Mouse (Mus musculus) cortical plate, adult 2 months (tissue): ENCODE measurements at regions not wholly inside any gene's neighbourhood (a gene's known extent, or its start where the extent isn't known, plus 50 kb on each side); places are given as distances from the start of the nearest gene placed in this dataset.
"Not testable (repeated sequence)": the region's sequence is repeated elsewhere in the genome, so short reads cannot be mapped to it uniquely, and the experiment has no call there.

Source experiments
- H3K27ac ChIP-seq: fragments of 200-500 bp; 2 replicates; pipeline ENCODE4 v1.5.1; 2012; ENCODE audit warnings: low read length, control low read depth, inconsistent platforms; ENCODE audit not compliant: insufficient read depth
- H3K4me1 ChIP-seq: fragments of 200-500 bp; 2 replicates; pipeline ENCODE4 v1.6.1; 2011; ENCODE audit warnings: low read length; ENCODE audit not compliant: control insufficient read depth, insufficient read depth
- H3K4me3 ChIP-seq: fragments of 200-500 bp; 2 replicates; pipeline ENCODE4 v1.5.1; 2011; ENCODE audit warnings: mild to moderate bottlenecking, low read length, control low read depth; ENCODE audit not compliant: insufficient read depth
- CTCF ChIP-seq: fragments of 200-500 bp; IDR thresholded peaks from 2 replicates; pipeline ENCODE4 v1.5.1; 2011; ENCODE audit warnings: mild to moderate bottlenecking, control low read depth, low read length; ENCODE audit not compliant: insufficient read depth; ENCODE audit errors: extremely low read depth
- POLR2A ChIP-seq: fragments of 200-500 bp; IDR thresholded peaks from 2 replicates; pipeline ENCODE4 v1.6.1; 2011; ENCODE audit warnings: mild to moderate bottlenecking, low read length, control low read depth; ENCODE audit not compliant: insufficient read depth; ENCODE audit errors: extremely low read depth

DNA sequence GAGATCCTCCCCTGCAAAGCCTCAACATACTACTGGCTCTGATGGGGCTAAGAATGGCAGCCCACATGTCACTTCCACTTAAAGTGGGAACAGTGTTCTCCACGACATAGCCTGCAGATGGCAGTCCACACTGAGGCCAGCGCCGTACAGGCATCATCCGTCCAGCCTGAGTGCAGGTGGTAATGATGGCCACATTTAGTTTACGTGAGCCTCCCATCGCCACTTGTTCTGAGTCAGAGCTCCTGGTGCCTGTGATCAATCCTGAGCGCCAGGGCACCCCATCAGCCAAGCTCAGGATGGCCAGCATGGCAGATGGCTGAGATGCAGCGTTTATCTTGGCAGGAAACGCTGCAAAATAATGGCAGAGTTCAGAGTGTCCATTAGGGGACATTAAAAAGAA lies 159.6 kb downstream of the Adgrd1 start:
- H3K4me3 ChIP-seq: no peak overlapping the region
- H3K4me1 ChIP-seq: no peaks in the 10 kb centered on the region
- no peak for TF ChIP-seq POLR2A
- TF ChIP-seq CTCF: peak; percentile 30
- H3K27ac ChIP-seq: no peak overlapping the region

DNA sequence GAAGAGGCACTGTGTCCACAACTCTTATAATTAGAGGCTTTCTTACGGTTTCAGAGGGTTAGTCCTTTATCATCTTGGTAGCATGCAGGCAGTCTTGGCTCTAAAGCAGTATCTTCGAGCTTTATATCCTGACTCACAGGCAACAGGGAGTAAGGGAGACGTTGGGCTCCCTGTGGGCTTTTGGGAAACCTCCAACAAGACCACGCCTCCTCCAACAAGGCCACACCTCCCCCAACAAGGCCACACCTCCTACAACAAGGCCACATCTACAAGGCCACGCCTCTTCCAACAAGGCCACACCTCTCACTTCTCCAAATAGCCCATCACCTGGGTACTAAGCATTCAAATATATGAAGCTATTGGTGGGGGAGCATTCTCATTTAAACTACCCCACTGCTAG lies 160.7 kb downstream of the Adgrd1 start:
- Histone ChIP-seq H3K4me1 (no peaks in the 10 kb centered on the region), H3K27ac (no peak overlapping the region), H3K4me3 (no peak overlapping the region)
- no peak for TF ChIP-seq CTCF

- peaks cover 2% of the 10 kb centered on the region; the same call in 1 of the 2 replicates for H3K4me1 ChIP-seq
- TF ChIP-seq CTCF: no peak
- no peak for TF ChIP-seq POLR2A
- H3K4me3 ChIP-seq: no peak overlapping the region
- H3K27ac ChIP-seq: no peak overlapping the region
Measured at GRCm38 (mm10) chr5:129260689-129261088, 164.1 kb downstream of the Adgrd1 start.

- Histone ChIP-seq H3K4me3 (no peak overlapping the region), H3K27ac (no peak overlapping the region), H3K4me1 (peaks cover 2% of the 10 kb centered on the region; the same call in 1 of the 2 replicates)
- no peak for TF ChIP-seq POLR2A
- no peak for TF ChIP-seq CTCF
Measured at GRCm38 (mm10) chr5:129263118-129263517, 166.6 kb downstream of the Adgrd1 start.

- Histone ChIP-seq H3K27ac (no peak overlapping the region), H3K4me1 (peaks cover 2% of the 10 kb centered on the region; the same call in 1 of the 2 replicates), H3K4me3 (no peak overlapping the region)
- no peak for TF ChIP-seq CTCF
- TF ChIP-seq POLR2A: no peak
Measured at GRCm38 (mm10) chr5:129264363-129264762, 167.8 kb downstream of the Adgrd1 start.

DNA sequence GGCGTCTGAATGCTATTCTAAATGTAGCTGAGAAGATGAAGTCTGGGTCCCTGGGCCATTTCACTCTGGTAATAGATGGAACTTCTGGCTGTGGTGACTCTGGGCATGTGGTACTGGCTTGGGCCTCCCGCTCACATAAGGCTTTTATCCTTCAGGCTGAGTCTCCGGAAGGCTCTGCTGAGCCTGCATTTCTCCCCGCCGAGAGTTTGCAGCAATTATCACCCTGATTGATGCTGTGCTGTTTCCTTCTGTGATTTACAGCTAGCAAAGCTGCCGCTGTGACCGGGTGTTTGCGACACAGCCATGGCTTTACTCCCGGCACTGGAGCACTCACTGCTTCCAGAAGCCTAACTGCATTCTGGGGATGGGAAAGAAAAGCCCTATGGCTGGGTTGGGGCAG lies 171.9 kb downstream of the Adgrd1 start:
- no peak overlapping the region for H3K27ac ChIP-seq

DNA sequence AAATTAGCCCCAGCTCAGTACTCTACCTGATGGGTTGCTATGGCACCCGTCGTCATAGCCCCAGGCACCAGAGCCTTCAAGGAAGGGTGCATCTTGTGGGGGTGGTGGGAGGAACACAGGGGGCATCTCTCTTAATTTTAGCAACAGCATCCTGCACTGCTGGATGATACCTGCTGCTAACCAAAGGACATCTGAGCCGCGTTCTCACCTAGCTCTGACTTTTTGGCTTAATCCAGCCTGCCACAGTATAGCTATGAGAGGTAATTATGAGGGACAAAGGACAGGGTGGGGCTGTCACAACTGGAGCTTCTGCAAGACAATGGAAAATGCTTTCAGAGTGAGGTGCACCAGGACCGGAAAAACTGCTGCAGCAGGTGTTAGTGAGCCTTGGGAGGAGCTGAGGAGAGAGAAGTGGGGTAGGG lies 173.5 kb downstream of the Adgrd1 start:
- Histone ChIP-seq H3K27ac (no peak overlapping the region), H3K4me3 (no peak overlapping the region), H3K4me1 (peaks cover 2% of the 10 kb centered on the region)
- no peak for TF ChIP-seq POLR2A
- TF ChIP-seq CTCF: no peak

More for the DNA sequence above, 171.9 kb downstream of the Adgrd1 start:
- TF ChIP-seq CTCF (no peak), POLR2A (no peak)
- Histone ChIP-seq H3K4me3 (no peak overlapping the region), H3K4me1 (peaks cover 2% of the 10 kb centered on the region)

DNA sequence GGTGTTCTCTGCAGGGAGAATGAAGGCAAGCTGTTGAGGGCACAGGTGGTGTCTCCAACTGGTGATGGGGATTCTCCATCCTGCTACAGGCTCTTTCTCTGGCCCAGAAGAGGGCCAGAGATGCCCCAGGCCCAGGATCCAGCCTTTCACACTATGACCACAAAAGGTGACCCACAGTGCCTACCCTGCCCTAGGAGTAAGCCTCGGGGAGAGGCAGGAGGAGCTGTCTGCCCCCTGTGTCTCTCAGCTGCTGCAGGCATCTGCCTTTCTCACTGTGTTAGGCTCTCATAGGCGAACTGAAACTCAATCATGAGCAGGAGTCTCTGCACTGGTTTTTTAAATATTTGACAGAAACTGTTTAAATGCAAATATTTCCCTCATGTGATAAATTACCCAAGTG lies 184.9 kb downstream of the Adgrd1 start:
- no peak overlapping the region for H3K27ac ChIP-seq
- no peak overlapping the region for H3K4me3 ChIP-seq
- H3K4me1 ChIP-seq: no peaks in the 10 kb centered on the region
- TF ChIP-seq POLR2A (no peak), CTCF (no peak)

DNA sequence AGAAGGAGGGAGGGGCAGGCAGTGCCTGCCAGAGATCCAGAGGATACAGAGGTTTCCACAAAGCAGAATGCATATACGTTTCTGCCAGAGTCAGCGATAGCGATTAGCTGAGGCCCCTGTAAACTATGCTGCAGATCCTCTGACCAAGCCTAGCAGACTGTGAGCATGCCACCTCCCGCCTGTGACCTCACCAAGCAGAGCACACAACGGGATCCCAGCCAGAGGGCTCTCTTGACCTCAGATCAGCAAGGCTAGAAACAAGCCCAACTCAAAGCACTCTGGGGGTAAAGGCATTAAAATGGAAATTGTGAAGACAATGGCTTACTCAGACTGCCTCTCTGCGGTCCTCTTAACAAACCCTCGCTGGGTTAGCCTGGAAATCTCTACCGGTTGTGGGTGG lies 185.6 kb downstream of the Adgrd1 start:
- Histone ChIP-seq H3K4me3 (no peak overlapping the region), H3K4me1 (no peaks in the 10 kb centered on the region), H3K27ac (no peak overlapping the region)
- no peak for TF ChIP-seq POLR2A
- TF ChIP-seq CTCF: no peak

GRCm38 (mm10) chr5:129282826-129283225 lies 186.3 kb downstream of the Adgrd1 start:
- TF ChIP-seq POLR2A (no peak), CTCF (no peak)
- no peaks in the 10 kb centered on the region for H3K4me1 ChIP-seq

GRCm38 (mm10) chr5:129287481-129287880 lies 190.9 kb downstream of the Adgrd1 start:
- H3K27ac ChIP-seq: no peak overlapping the region
- no peaks in the 10 kb centered on the region for H3K4me1 ChIP-seq
- no peak for TF ChIP-seq POLR2A
- no peak for TF ChIP-seq CTCF
- H3K4me3 ChIP-seq: no peak overlapping the region

More at GRCm38 (mm10) chr5:129282826-129283225, 186.3 kb downstream of the Adgrd1 start:
- Histone ChIP-seq H3K27ac (no peak overlapping the region), H3K4me3 (no peak overlapping the region)

GRCm38 (mm10) chr5:129292821-129293220 lies 196.3 kb downstream of the Adgrd1 start:
- not testable (repeated sequence) for H3K4me1 ChIP-seq, H3K27ac ChIP-seq, H3K4me3 ChIP-seq

DNA sequence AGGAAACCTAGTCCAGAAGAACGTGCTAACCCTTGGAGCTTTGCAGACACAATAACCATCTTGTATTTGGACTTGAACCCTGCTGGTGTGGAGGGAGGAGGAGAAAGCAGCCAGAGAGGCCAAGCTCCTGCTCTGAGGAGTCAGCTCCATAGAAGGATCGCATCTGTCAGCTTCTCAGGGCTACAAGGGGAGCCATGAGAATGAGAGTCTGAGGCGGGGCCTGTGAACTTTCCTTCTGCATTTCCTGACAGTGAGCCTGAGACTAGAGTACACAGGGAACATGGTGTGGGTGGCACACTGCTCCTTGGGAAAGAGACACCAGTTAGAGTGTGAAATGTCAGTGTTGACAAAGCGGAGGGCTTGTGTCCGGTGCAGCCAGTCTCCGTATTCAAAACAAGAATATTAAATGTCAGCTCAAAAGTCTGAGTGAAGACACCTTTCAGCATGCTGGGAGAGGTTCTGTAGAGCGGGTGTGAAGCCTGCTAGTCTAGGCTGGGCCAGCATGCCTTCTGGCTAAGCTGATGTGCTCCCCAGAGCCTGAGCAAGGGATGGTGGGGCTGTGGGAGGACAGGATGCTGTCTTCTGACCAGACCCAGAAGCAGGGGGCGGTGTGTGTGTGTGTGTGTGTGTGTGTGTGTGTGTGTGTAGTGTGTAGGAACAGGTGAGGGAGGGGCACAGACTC lies 198.5 kb downstream of the Adgrd1 start:
- H3K4me1 ChIP-seq, H3K27ac ChIP-seq, H3K4me3 ChIP-seq: not testable (repeated sequence)
